Mouse (Mus musculus): ENCODE measurements around the gene Kcnj6. TPM values are rescaled to one million over a fixed set of nuclear protein-coding genes. Genes with fewer than 3 reads are reported as not detected.

Gene Kcnj6
- polyA plus RNA-seq, 1 experiment: not detected

GRCm38 (mm10) chr16:94972080-94972855 is 25.2 kb downstream of the Kcnj6 start:
- DNase-seq (ENCODE audit: low read depth in 1 of 2, low spot score in 2 of 2): no peak
- H3K4me1 ChIP-seq (ENCODE audit: control insufficient read depth, insufficient read depth, insufficient read length): no peaks in the 10 kb centered on the region
- TF ChIP-seq POLR2A (IDR thresholded peaks at IDR 0.05; ENCODE audit: low read depth, low read length): no peak
- TF ChIP-seq CTCF (IDR thresholded peaks at IDR 0.05; ENCODE audit: extremely low read depth, insufficient read depth, insufficient read length, insufficient replicate concordance): no peak

GRCm38 (mm10) chr16:94968941-94969340 is 28.6 kb downstream of the Kcnj6 start:
- Histone ChIP-seq H3K27ac (ENCODE audit: insufficient read depth, low read length) (no peak overlapping the region), H3K4me3 (ENCODE audit: extremely low read depth, insufficient read depth, insufficient read length) (no peak overlapping the region), H3K27me3 (ENCODE audit: control insufficient read depth, insufficient read depth, low read length) (no peaks in the 10 kb centered on the region), H3K4me1 (ENCODE audit: control insufficient read depth, insufficient read depth, insufficient read length) (no peaks in the 10 kb centered on the region), H3K36me3 (ENCODE audit: control insufficient read depth, insufficient read depth, low read length) (no peaks in the 10 kb centered on the region)
- TF ChIP-seq POLR2A (IDR thresholded peaks at IDR 0.05; ENCODE audit: low read depth, low read length) (no peak), CTCF (IDR thresholded peaks at IDR 0.05; ENCODE audit: extremely low read depth, insufficient read depth, insufficient read length, insufficient replicate concordance) (no peak)
- WGBS: 26% methylated on average over 6 of the region's 6 CpGs
- no peak for DNase-seq (ENCODE audit: low read depth in 1 of 2, low spot score in 2 of 2)

More at GRCm38 (mm10) chr16:94972080-94972855, 25.2 kb downstream of the Kcnj6 start:
- no peak overlapping the region for H3K4me3 ChIP-seq (ENCODE audit: extremely low read depth, insufficient read depth, insufficient read length)
- H3K27ac ChIP-seq (ENCODE audit: insufficient read depth, low read length): no peak overlapping the region
- WGBS: 47% methylated on average over 14 of the region's 14 CpGs
- H3K27me3 ChIP-seq (ENCODE audit: control insufficient read depth, insufficient read depth, low read length): no peaks in the 10 kb centered on the region
- H3K36me3 ChIP-seq (ENCODE audit: control insufficient read depth, insufficient read depth, low read length): no peaks in the 10 kb centered on the region

GRCm38 (mm10) chr16:94968472-94968871 is 29.0 kb downstream of the Kcnj6 start:
- no peak overlapping the region for H3K27ac ChIP-seq (ENCODE audit: insufficient read depth, low read length)
- H3K27me3 ChIP-seq (ENCODE audit: control insufficient read depth, insufficient read depth, low read length): no peaks in the 10 kb centered on the region
- no peak overlapping the region for H3K4me3 ChIP-seq (ENCODE audit: extremely low read depth, insufficient read depth, insufficient read length)
- no peak for DNase-seq (ENCODE audit: low read depth in 1 of 2, low spot score in 2 of 2)
- WGBS: 77% methylated on average over 2 of the region's 2 CpGs
- TF ChIP-seq CTCF (IDR thresholded peaks at IDR 0.05; ENCODE audit: extremely low read depth, insufficient read depth, insufficient read length, insufficient replicate concordance) (no peak), POLR2A (IDR thresholded peaks at IDR 0.05; ENCODE audit: low read depth, low read length) (no peak)
- no peaks in the 10 kb centered on the region for H3K4me1 ChIP-seq (ENCODE audit: control insufficient read depth, insufficient read depth, insufficient read length)
- no peaks in the 10 kb centered on the region for H3K36me3 ChIP-seq (ENCODE audit: control insufficient read depth, insufficient read depth, low read length)

- H3K27ac ChIP-seq (ENCODE audit: insufficient read depth, low read length): no peak overlapping the region
- H3K27me3 ChIP-seq (ENCODE audit: control insufficient read depth, insufficient read depth, low read length): no peaks in the 10 kb centered on the region
- H3K4me3 ChIP-seq (ENCODE audit: extremely low read depth, insufficient read depth, insufficient read length): no peak overlapping the region
- no peak for DNase-seq (ENCODE audit: low read depth in 1 of 2, low spot score in 2 of 2)
- no peaks in the 10 kb centered on the region for H3K4me1 ChIP-seq (ENCODE audit: control insufficient read depth, insufficient read depth, insufficient read length)
- WGBS: 88% methylated on average over 9 of the region's 9 CpGs
- H3K36me3 ChIP-seq (ENCODE audit: control insufficient read depth, insufficient read depth, low read length): no peaks in the 10 kb centered on the region
- TF ChIP-seq POLR2A (IDR thresholded peaks at IDR 0.05; ENCODE audit: low read depth, low read length): no peak
- no peak for TF ChIP-seq CTCF (IDR thresholded peaks at IDR 0.05; ENCODE audit: extremely low read depth, insufficient read depth, insufficient read length, insufficient replicate concordance)
Measured at GRCm38 (mm10) chr16:94957156-94957828, 40.2 kb downstream of the Kcnj6 start.

- Histone ChIP-seq H3K36me3 (ENCODE audit: control insufficient read depth, insufficient read depth, low read length) (no peaks in the 10 kb centered on the region), H3K4me3 (ENCODE audit: extremely low read depth, insufficient read depth, insufficient read length) (no peak overlapping the region), H3K27me3 (ENCODE audit: control insufficient read depth, insufficient read depth, low read length) (no peaks in the 10 kb centered on the region), H3K27ac (ENCODE audit: insufficient read depth, low read length) (no peak overlapping the region), H3K4me1 (ENCODE audit: control insufficient read depth, insufficient read depth, insufficient read length) (no peaks in the 10 kb centered on the region)
- 66% methylated on average over 6 of the region's 6 CpGs for WGBS
- DNase-seq (ENCODE audit: low read depth in 1 of 2, low spot score in 2 of 2): no peak
- no peak for TF ChIP-seq CTCF (IDR thresholded peaks at IDR 0.05; ENCODE audit: extremely low read depth, insufficient read depth, insufficient read length, insufficient replicate concordance)
- no peak for TF ChIP-seq POLR2A (IDR thresholded peaks at IDR 0.05; ENCODE audit: low read depth, low read length)
Measured at GRCm38 (mm10) chr16:94956410-94956809, 41.1 kb downstream of the Kcnj6 start.

GRCm38 (mm10) chr16:94953294-94953693 is 44.2 kb downstream of the Kcnj6 start:
- WGBS: 55% methylated on average over 1 of the region's 1 CpGs
- TF ChIP-seq CTCF (IDR thresholded peaks at IDR 0.05; ENCODE audit: extremely low read depth, insufficient read depth, insufficient read length, insufficient replicate concordance) (no peak), POLR2A (IDR thresholded peaks at IDR 0.05; ENCODE audit: low read depth, low read length) (no peak)
- H3K4me1 ChIP-seq (ENCODE audit: control insufficient read depth, insufficient read depth, insufficient read length): no peaks in the 10 kb centered on the region

GRCm38 (mm10) chr16:94949172-94949571 is 48.3 kb downstream of the Kcnj6 start:
- 85% methylated on average over 7 of the region's 7 CpGs for WGBS
- no peak for TF ChIP-seq CTCF (IDR thresholded peaks at IDR 0.05; ENCODE audit: extremely low read depth, insufficient read depth, insufficient read length, insufficient replicate concordance)
- TF ChIP-seq POLR2A (IDR thresholded peaks at IDR 0.05; ENCODE audit: low read depth, low read length): no peak
- Histone ChIP-seq H3K36me3 (ENCODE audit: control insufficient read depth, insufficient read depth, low read length) (no peaks in the 10 kb centered on the region), H3K4me1 (ENCODE audit: control insufficient read depth, insufficient read depth, insufficient read length) (no peaks in the 10 kb centered on the region), H3K4me3 (ENCODE audit: extremely low read depth, insufficient read depth, insufficient read length) (no peak overlapping the region), H3K27ac (ENCODE audit: insufficient read depth, low read length) (no peak overlapping the region), H3K27me3 (ENCODE audit: control insufficient read depth, insufficient read depth, low read length) (no peaks in the 10 kb centered on the region)
- no peak for DNase-seq (ENCODE audit: low read depth in 1 of 2, low spot score in 2 of 2)

More at GRCm38 (mm10) chr16:94953294-94953693, 44.2 kb downstream of the Kcnj6 start:
- Histone ChIP-seq H3K4me3 (ENCODE audit: extremely low read depth, insufficient read depth, insufficient read length) (no peak overlapping the region), H3K27ac (ENCODE audit: insufficient read depth, low read length) (no peak overlapping the region), H3K27me3 (ENCODE audit: control insufficient read depth, insufficient read depth, low read length) (no peaks in the 10 kb centered on the region), H3K36me3 (ENCODE audit: control insufficient read depth, insufficient read depth, low read length) (no peaks in the 10 kb centered on the region)
- no peak for DNase-seq (ENCODE audit: low read depth in 1 of 2, low spot score in 2 of 2)

Data from spleen, adult 2 months (tissue).